Mouse (Mus musculus) embryonic fibroblast, embryonic 13.5 days (primary cell): ENCODE results near the gene E130208F15Rik. TPM values are rescaled to one million over a fixed set of nuclear protein-coding genes. Genes with fewer than 3 reads are reported as not detected.
A peak's percentile ranks its signal among the peaks of the same experiment; 100 is the strongest.

Experiments
- H3K27ac ChIP-seq: 2 replicates; pipeline ENCODE4 v1.5.1; 2012; ENCODE audit warnings: low read length, control low read depth, inconsistent platforms; ENCODE audit not compliant: insufficient read depth
- H3K4me1 ChIP-seq: 2 replicates; pipeline ENCODE4 v1.6.1; 2011; ENCODE audit warnings: low read length; ENCODE audit not compliant: control insufficient read depth, insufficient read depth
- H3K4me3 ChIP-seq: 2 replicates; pipeline ENCODE4 v1.5.1; 2011; ENCODE audit warnings: mild to moderate bottlenecking, control low read depth, low read length; ENCODE audit not compliant: insufficient read depth
- CTCF ChIP-seq: IDR thresholded peaks from 2 replicates; pipeline ENCODE4 v1.5.1; 2011; ENCODE audit warnings: mild to moderate bottlenecking, control low read depth, low read length, moderate library complexity, borderline replicate concordance; ENCODE audit not compliant: insufficient read depth
- POLR2A ChIP-seq: IDR thresholded peaks from 2 replicates; pipeline ENCODE4 v1.6.1; 2011; ENCODE audit warnings: low read depth, mild to moderate bottlenecking, control low read depth, low read length, moderate library complexity
- polyA plus RNA-seq: library from polyadenylated mRNA; stranded (reverse); fragments of >200 nt; gene quantifications from 2 replicates; pipeline ENCODE4 v1.2.4, GENCODE M21; 2011; ENCODE audit warnings: low read depth; ENCODE audit not compliant: missing spikeins, insufficient read length

The E130208F15Rik gene
- polyA plus RNA-seq: 0.67 and 0.90 TPM in 2 replicates

- H3K27ac ChIP-seq: peak within 1 kb of the TSS; percentile 60
- H3K4me3 ChIP-seq: peak within 1 kb of the TSS; percentile 61
- peak; percentile 94 for TF ChIP-seq POLR2A
- no peak for TF ChIP-seq CTCF
- peaks cover 3% of the 10 kb centered on the region; the same call in 1 of the 2 replicates for H3K4me1 ChIP-seq
Observed at GRCm38 (mm10) chr7:30321539-30322284, at the start of gene E130208F15Rik. E130208F15Rik (plus strand) TSS chr7:30321740.

- H3K4me3 ChIP-seq: no peak overlapping the region
- H3K27ac ChIP-seq: no peak overlapping the region
- TF ChIP-seq POLR2A (no peak), CTCF (no peak)
- H3K4me1 ChIP-seq: peaks cover 10% of the 10 kb centered on the region; the same call in 1 of the 2 replicates
Observed at GRCm38 (mm10) chr7:30274383-30274782, 47.2 kb upstream of the E130208F15Rik start.

GRCm38 (mm10) chr7:30278911-30279310 lies 42.6 kb upstream of the E130208F15Rik start:
- TF ChIP-seq CTCF (no peak), POLR2A (no peak)
- Histone ChIP-seq H3K4me1 (peaks cover 10% of the 10 kb centered on the region; the same call in 1 of the 2 replicates), H3K27ac (peak overlapping the region; percentile 10; the same call in 1 of the 2 replicates), H3K4me3 (peak overlapping the region; percentile 75; the same call in 1 of the 2 replicates)

DNA sequence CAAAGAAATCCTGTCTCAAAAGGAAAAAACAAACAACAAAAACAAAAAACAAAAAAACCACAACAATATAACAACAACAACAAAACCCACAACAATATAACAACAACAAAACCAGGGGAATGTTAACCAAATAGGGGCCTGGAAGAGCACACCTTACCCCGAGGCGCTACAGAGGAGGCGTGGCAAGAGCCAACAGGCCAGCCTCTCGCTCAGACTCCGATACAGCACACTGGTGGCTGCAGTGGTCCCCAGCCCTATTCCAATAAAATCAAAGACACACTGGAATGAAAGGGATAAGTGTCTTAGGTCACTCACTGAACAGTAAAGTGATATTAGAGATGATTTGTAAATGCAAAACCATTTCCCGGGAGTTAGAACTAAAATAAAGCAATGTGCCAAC lies 42.0 kb upstream of the E130208F15Rik start:
- Histone ChIP-seq H3K27ac (peak overlapping the region; percentile 10; the same call in 1 of the 2 replicates), H3K4me1 (peaks cover 9% of the 10 kb centered on the region; the same call in 1 of the 2 replicates), H3K4me3 (peak overlapping the region; percentile 75)
- TF ChIP-seq CTCF (no peak), POLR2A (no peak)

DNA sequence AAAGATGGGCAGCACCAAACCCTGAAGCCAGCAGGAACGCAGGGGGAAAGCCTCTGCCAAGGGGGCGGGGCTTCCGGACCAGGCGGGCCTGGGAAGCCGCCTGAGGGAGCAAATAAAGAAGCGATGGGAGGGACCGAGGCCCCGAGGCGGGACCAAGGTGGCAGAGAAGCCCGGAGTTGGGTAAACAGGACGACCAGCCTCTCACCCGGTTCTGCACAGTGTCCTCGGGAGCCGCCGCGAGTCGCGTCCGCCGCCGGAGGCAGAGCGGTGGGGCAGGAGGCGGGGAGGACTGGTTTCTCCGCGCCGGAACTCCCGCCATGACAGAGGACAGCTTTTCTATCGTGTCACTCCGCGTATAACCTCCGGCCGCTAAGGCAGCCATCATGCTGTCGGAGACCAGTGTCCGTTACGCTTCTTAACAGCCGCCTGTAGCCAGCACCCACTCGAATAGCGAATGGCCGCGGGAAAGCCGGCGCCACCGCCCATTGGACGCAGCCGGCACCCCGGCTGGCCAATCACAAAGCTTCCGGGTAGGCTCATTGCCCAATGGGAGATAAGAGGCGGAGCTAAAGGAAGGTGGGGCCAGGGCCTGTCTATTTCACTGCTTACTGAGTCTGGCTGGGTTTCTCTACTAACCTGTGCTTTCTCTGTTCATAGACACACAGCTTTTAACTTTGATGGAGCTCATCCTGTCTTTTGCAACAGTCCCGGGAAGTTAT lies 41.4 kb upstream of the E130208F15Rik start, which contains the start of the genes Thap8 and Wdr62:
Gene Thap8, plus strand, starts transcription at position 144 of the 719 bp plus-strand sequence.
Gene Wdr62, minus strand, starts transcription at position 469 of the 719 bp plus-strand sequence.
- no peak for TF ChIP-seq CTCF
- peak; percentile 39; the same call in 1 of the 2 replicates for TF ChIP-seq POLR2A
- Histone ChIP-seq H3K4me3 (peak within 1 kb of the TSS; percentile 75), H3K4me1 (peaks cover 4% of the 10 kb centered on the region; the same call in 1 of the 2 replicates), H3K27ac (peak within 1 kb of the TSS; percentile 99)

DNA sequence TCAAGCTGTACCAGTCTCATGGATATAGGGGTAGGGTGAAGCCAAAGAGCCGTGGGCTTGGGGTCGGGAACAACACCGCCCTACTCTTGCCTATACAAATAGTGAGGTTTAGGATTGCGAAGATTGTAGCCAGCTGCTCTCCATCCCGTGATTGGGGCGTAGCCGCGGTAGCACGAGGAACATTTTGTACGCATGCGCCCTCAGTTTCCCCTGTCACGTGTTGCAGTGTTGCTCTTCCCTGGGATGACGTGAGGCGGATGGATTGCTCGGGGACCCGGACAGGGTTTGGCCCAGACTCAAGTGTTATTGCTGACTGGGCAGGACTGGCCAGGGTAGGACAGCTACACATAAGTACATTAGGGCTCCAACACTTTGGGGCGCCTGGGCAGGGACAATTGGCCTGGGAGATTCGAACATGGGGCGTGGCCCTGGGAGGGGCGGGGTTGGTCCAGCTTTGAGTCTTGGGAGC lies 40.8 kb upstream of the E130208F15Rik start:
- no peak for TF ChIP-seq CTCF
- peak; percentile 69 for TF ChIP-seq POLR2A
- Histone ChIP-seq H3K27ac (peak overlapping the region; percentile 99), H3K4me1 (no peaks in the 10 kb centered on the region), H3K4me3 (peak overlapping the region; percentile 49)

DNA sequence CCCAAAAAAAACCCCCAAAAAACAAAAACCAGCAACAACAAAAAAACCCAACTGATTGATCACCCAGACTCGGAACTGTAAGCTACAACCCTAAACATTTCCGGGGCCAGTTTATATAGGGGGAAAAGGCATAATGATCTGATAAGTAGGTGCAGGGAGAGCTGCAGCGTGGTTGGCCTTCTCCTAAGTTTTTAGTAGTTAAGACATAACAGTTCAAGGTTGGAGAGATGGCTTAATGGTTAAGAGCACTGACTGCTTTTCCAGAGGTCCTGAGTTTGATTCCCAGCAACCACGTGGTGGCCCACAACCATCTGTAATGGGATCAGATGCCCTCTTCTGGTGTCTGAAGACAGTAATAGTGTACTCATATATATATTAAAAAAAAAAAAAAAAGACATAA lies 40.0 kb upstream of the E130208F15Rik start:
- TF ChIP-seq CTCF (no peak), POLR2A (no peak)
- peak overlapping the region; percentile 99; the same call in 1 of the 2 replicates for H3K27ac ChIP-seq
- H3K4me3 ChIP-seq: no peak overlapping the region
- H3K4me1 ChIP-seq: no peaks in the 10 kb centered on the region

GRCm38 (mm10) chr7:30282740-30283139 lies 38.8 kb upstream of the E130208F15Rik start:
- TF ChIP-seq POLR2A (no peak), CTCF (no peak)
- no peak overlapping the region for H3K27ac ChIP-seq
- peaks cover 3% of the 10 kb centered on the region; the same call in 1 of the 2 replicates for H3K4me1 ChIP-seq
- no peak overlapping the region for H3K4me3 ChIP-seq

GRCm38 (mm10) chr7:30286701-30287410 lies 34.7 kb upstream of the E130208F15Rik start:
- Histone ChIP-seq H3K4me3 (no peak overlapping the region), H3K27ac (no peak overlapping the region), H3K4me1 (peaks cover 3% of the 10 kb centered on the region; the same call in 1 of the 2 replicates)
- TF ChIP-seq POLR2A: no peak
- no peak for TF ChIP-seq CTCF
